Mouse (Mus musculus) Patski (cell line): ENCODE measurements at regions not wholly inside any gene's neighbourhood (a gene's known extent, or its start where the extent isn't known, plus 50 kb on each side); places are given as distances from the start of the nearest gene placed in this dataset.

Experiments used
- ATAC-seq: fragments of 100-300 bp; one replicate; pipeline ENCODE4 v1.8.0; 2021
- CTCF ChIA-PET: fragments of 350-600 bp; sonication (Branson Sonifier 250); formaldehyde crosslinking; loops from one replicate; lab custom pipeline; 2022; ENCODE audit warnings: inconsistent platforms; lab: Charles Lee
- POLR2A ChIA-PET: fragments of 350-600 bp; sonication (Branson Sonifier 250); formaldehyde crosslinking; loops from one replicate; lab custom pipeline; 2022; ENCODE audit warnings: antibody characterized with exemption, inconsistent platforms; lab: Charles Lee
- DNase-seq: peaks from one replicate; pipeline ENCODE4 v3.0.0-alpha.2; 2011; ENCODE audit warnings: low read depth, low spot score
- H3K27me3 ChIP-seq: fragments of 371-371 bp; one replicate; pipeline ENCODE4 v1.5.1; 2021
- CTCF ChIP-seq: fragments of 100-300 bp; IDR thresholded peaks from one replicate; pipeline ENCODE4 v1.5.1; 2021
- in situ Hi-C: fragments of 300-500 bp; cut with MboI; formaldehyde crosslinking; loops from 3 replicates; pipeline ENCODE4 v1.11.1; 2018; ENCODE audit warnings: low pct_unique_long_range_greater_than_20kb, mixed read lengths

- CTCF ChIA-PET, result interaction anchor here (1.3 kb wide), 1 partner anchor 16 kb away, joined by 5 read pairs; no protein-coding TSS in a partner anchor
- POLR2A ChIA-PET, result no interaction called here
- H3K27me3 ChIP-seq, result no peaks in the 10 kb centered on the region
- DNase-seq (no peak), ATAC-seq (no peak)
- no peak for TF ChIP-seq CTCF
- in situ Hi-C loops, result no loop called here
Observed at GRCm38 (mm10) chr5:46330880-46331279, 473.5 kb upstream of the Lcorl start.
